Mouse (Mus musculus): ENCODE results near the gene Fam20c. TPM values are rescaled to one million over a fixed set of nuclear protein-coding genes. Genes with fewer than 3 reads are reported as not detected.

The Fam20c gene
- total RNA-seq, 1 experiment, result 8.0 TPM

- peaks cover 2 to 15% of the 10 kb centered on the region in 2 experiments; a peak in 3 of 4 replicates for H3K4me1 ChIP-seq (ENCODE audit: control insufficient read depth in 2 of 2, insufficient read depth in 2 of 2, low read length in 2 of 2, poor library complexity in 1 of 2)
- TF ChIP-seq ZC3H11A (IDR thresholded peaks at IDR 0.05; ENCODE audit: borderline replicate concordance, low read depth, low read length), result no peak
- TF ChIP-seq MAFK (IDR thresholded peaks at IDR 0.05; ENCODE audit: insufficient read depth, low read depth, low read length), result no peak
- no peak for TF ChIP-seq HCFC1 (IDR thresholded peaks at IDR 0.05; ENCODE audit: borderline replicate concordance, insufficient read depth, low read length)
- TF ChIP-seq ZNF384 (IDR thresholded peaks at IDR 0.05; ENCODE audit: low read depth, low read length), result no peak
- TF ChIP-seq CHD2 (IDR thresholded peaks at IDR 0.05; ENCODE audit: low read depth, low read length), result no peak
- no peak for DNase-seq (ENCODE audit: low read depth, low spot score)
- no peaks in the 10 kb centered on the region for H3K36me3 ChIP-seq (ENCODE audit: control insufficient read depth, insufficient read depth, low read length, poor library complexity, severe bottlenecking)
- no peak overlapping the region for H3K4me3 ChIP-seq (ENCODE audit: insufficient read depth in 1 of 2, low read depth in 1 of 2, low read length in 2 of 2, poor library complexity in 1 of 2, severe bottlenecking in 1 of 2)
- in situ Hi-C loops (cut with MboI; ENCODE audit: low sequenced_read_pairs in 2 of 2, unreplicated experiment in 2 of 2), result no loop called here
- H3K27ac ChIP-seq (ENCODE audit: insufficient read depth, low read depth, low read length, poor library complexity, severe bottlenecking), result no peak overlapping the region
- H3K9ac ChIP-seq (ENCODE audit: insufficient read depth, low read depth, low read length, poor library complexity, severe bottlenecking), result no peak overlapping the region
- no peaks in the 10 kb centered on the region for H3K9me3 ChIP-seq (ENCODE audit: control insufficient read depth, insufficient read depth, low read depth, low read length)
These were observed 2.8 kb downstream of the Fam20c start for GRCm38 (mm10) chr5:138757135-138757534.

GRCm38 (mm10) chr5:138757616-138758015, 3.3 kb downstream of the Fam20c start:
- Histone ChIP-seq H3K9ac (ENCODE audit: insufficient read depth, low read depth, low read length, poor library complexity, severe bottlenecking) (no peak overlapping the region), H3K4me1 (ENCODE audit: control insufficient read depth in 2 of 2, insufficient read depth in 2 of 2, low read length in 2 of 2, poor library complexity in 1 of 2) (peaks cover 2 to 15% of the 10 kb centered on the region in 2 experiments; a peak in 3 of 4 replicates), H3K9me3 (ENCODE audit: control insufficient read depth, insufficient read depth, low read depth, low read length) (no peaks in the 10 kb centered on the region), H3K27ac (ENCODE audit: insufficient read depth, low read depth, low read length, poor library complexity, severe bottlenecking) (no peak overlapping the region), H3K36me3 (ENCODE audit: control insufficient read depth, insufficient read depth, low read length, poor library complexity, severe bottlenecking) (no peaks in the 10 kb centered on the region), H3K4me3 (ENCODE audit: insufficient read depth in 1 of 2, low read depth in 1 of 2, low read length in 2 of 2, poor library complexity in 1 of 2, severe bottlenecking in 1 of 2) (no peak overlapping the region)
- no peak for DNase-seq (ENCODE audit: low read depth, low spot score)
- in situ Hi-C loops (cut with MboI; ENCODE audit: low sequenced_read_pairs in 2 of 2, unreplicated experiment in 2 of 2), result no loop called here
- no peak for TF ChIP-seq ZC3H11A (IDR thresholded peaks at IDR 0.05; ENCODE audit: borderline replicate concordance, low read depth, low read length)
- no peak for TF ChIP-seq HCFC1 (IDR thresholded peaks at IDR 0.05; ENCODE audit: borderline replicate concordance, insufficient read depth, low read length)
- TF ChIP-seq ZNF384 (IDR thresholded peaks at IDR 0.05; ENCODE audit: low read depth, low read length), result no peak
- TF ChIP-seq CHD2 (IDR thresholded peaks at IDR 0.05; ENCODE audit: low read depth, low read length), result no peak
- no peak for TF ChIP-seq MAFK (IDR thresholded peaks at IDR 0.05; ENCODE audit: insufficient read depth, low read depth, low read length)

GRCm38 (mm10) chr5:138758533-138758932, 4.2 kb downstream of the Fam20c start:
- no peak overlapping the region for H3K9ac ChIP-seq (ENCODE audit: insufficient read depth, low read depth, low read length, poor library complexity, severe bottlenecking)
- no peak overlapping the region for H3K4me3 ChIP-seq (ENCODE audit: insufficient read depth in 1 of 2, low read depth in 1 of 2, low read length in 2 of 2, poor library complexity in 1 of 2, severe bottlenecking in 1 of 2)
- peaks cover 2 to 12% of the 10 kb centered on the region in 2 experiments; a peak in 3 of 4 replicates for H3K4me1 ChIP-seq (ENCODE audit: control insufficient read depth in 2 of 2, insufficient read depth in 2 of 2, low read length in 2 of 2, poor library complexity in 1 of 2)
- in situ Hi-C loops (cut with MboI; ENCODE audit: low sequenced_read_pairs in 2 of 2, unreplicated experiment in 2 of 2), result no loop called here
- no peaks in the 10 kb centered on the region for H3K36me3 ChIP-seq (ENCODE audit: control insufficient read depth, insufficient read depth, low read length, poor library complexity, severe bottlenecking)
- TF ChIP-seq ZNF384 (IDR thresholded peaks at IDR 0.05; ENCODE audit: low read depth, low read length) (no peak), MAFK (IDR thresholded peaks at IDR 0.05; ENCODE audit: insufficient read depth, low read depth, low read length) (no peak), CHD2 (IDR thresholded peaks at IDR 0.05; ENCODE audit: low read depth, low read length) (no peak), ZC3H11A (IDR thresholded peaks at IDR 0.05; ENCODE audit: borderline replicate concordance, low read depth, low read length) (no peak), HCFC1 (IDR thresholded peaks at IDR 0.05; ENCODE audit: borderline replicate concordance, insufficient read depth, low read length) (no peak)
- no peaks in the 10 kb centered on the region for H3K9me3 ChIP-seq (ENCODE audit: control insufficient read depth, insufficient read depth, low read depth, low read length)
- no peak for DNase-seq (ENCODE audit: low read depth, low spot score)
- H3K27ac ChIP-seq (ENCODE audit: insufficient read depth, low read depth, low read length, poor library complexity, severe bottlenecking), result no peak overlapping the region

- in situ Hi-C loops (cut with MboI; ENCODE audit: low sequenced_read_pairs in 2 of 2, unreplicated experiment in 2 of 2), result no loop called here
- no peak overlapping the region for H3K4me3 ChIP-seq (ENCODE audit: insufficient read depth in 1 of 2, low read depth in 1 of 2, low read length in 2 of 2, poor library complexity in 1 of 2, severe bottlenecking in 1 of 2)
- H3K27ac ChIP-seq (ENCODE audit: insufficient read depth, low read depth, low read length, poor library complexity, severe bottlenecking), result no peak overlapping the region
- no peak for DNase-seq (ENCODE audit: low read depth, low spot score)
- H3K4me1 ChIP-seq (ENCODE audit: control insufficient read depth in 2 of 2, insufficient read depth in 2 of 2, low read length in 2 of 2, poor library complexity in 1 of 2), result peaks cover 0 to 1% of the 10 kb centered on the region in 2 experiments; a peak in 1 of 4 replicates
- no peak overlapping the region for H3K9ac ChIP-seq (ENCODE audit: insufficient read depth, low read depth, low read length, poor library complexity, severe bottlenecking)
- no peak for TF ChIP-seq MAFK (IDR thresholded peaks at IDR 0.05; ENCODE audit: insufficient read depth, low read depth, low read length)
- no peak for TF ChIP-seq CHD2 (IDR thresholded peaks at IDR 0.05; ENCODE audit: low read depth, low read length)
- TF ChIP-seq ZC3H11A (IDR thresholded peaks at IDR 0.05; ENCODE audit: borderline replicate concordance, low read depth, low read length), result no peak
- TF ChIP-seq HCFC1 (IDR thresholded peaks at IDR 0.05; ENCODE audit: borderline replicate concordance, insufficient read depth, low read length), result no peak
- TF ChIP-seq ZNF384 (IDR thresholded peaks at IDR 0.05; ENCODE audit: low read depth, low read length), result no peak
- no peaks in the 10 kb centered on the region for H3K9me3 ChIP-seq (ENCODE audit: control insufficient read depth, insufficient read depth, low read depth, low read length)
- H3K36me3 ChIP-seq (ENCODE audit: control insufficient read depth, insufficient read depth, low read length, poor library complexity, severe bottlenecking), result no peaks in the 10 kb centered on the region
These were observed 7.6 kb downstream of the Fam20c start for GRCm38 (mm10) chr5:138761836-138762334.

All from ES-E14 (cell line).